Mouse (Mus musculus) limb, embryonic 15.5 days (tissue): ENCODE results near the gene Psme1. TPM values are rescaled to one million over a fixed set of nuclear protein-coding genes. Genes with fewer than 3 reads are reported as not detected.

ENCODE experiments used
- ATAC-seq: fragments of 200-750 bp; cut with Nextera tagmentation; 2 replicates; pipeline ENCODE4 v1.8.0; 2017; ENCODE audit warnings: low read depth, moderate TSS enrichment; ENCODE audit not compliant: insufficient number of reproducible peaks, low FRiP score, low TSS enrichment
- H3K27ac ChIP-seq: fragments of 300-500 bp; sonication (generic); 2 replicates; pipeline ENCODE4 v1.5.1; 2015; ENCODE audit warnings: moderate library complexity, mild to moderate bottlenecking, inconsistent platforms
- H3K27me3 ChIP-seq: fragments of 300-500 bp; sonication (generic); 2 replicates; pipeline ENCODE4 v1.6.1; 2015; ENCODE audit warnings: inconsistent platforms
- H3K36me3 ChIP-seq: fragments of 300-500 bp; sonication (generic); 2 replicates; pipeline ENCODE4 v1.6.1; 2015; ENCODE audit warnings: inconsistent platforms
- H3K4me1 ChIP-seq: fragments of 300-500 bp; sonication (generic); 2 replicates; pipeline ENCODE4 v1.6.1; 2015; ENCODE audit warnings: inconsistent platforms
- H3K4me2 ChIP-seq: fragments of 300-500 bp; sonication (generic); 2 replicates; pipeline ENCODE4 v1.6.1; 2015; ENCODE audit warnings: mild to moderate bottlenecking, inconsistent platforms
- H3K4me3 ChIP-seq: fragments of 300-500 bp; sonication (generic); 2 replicates; pipeline ENCODE4 v1.5.1; 2015; ENCODE audit warnings: mild to moderate bottlenecking, inconsistent platforms
- H3K9ac ChIP-seq: fragments of 300-500 bp; sonication (generic); 2 replicates; pipeline ENCODE4 v1.6.1; 2015; ENCODE audit warnings: inconsistent platforms
- H3K9me3 ChIP-seq: fragments of 300-500 bp; sonication (generic); 2 replicates; pipeline ENCODE4 v1.6.1; 2016; ENCODE audit warnings: inconsistent platforms
- WGBS: fragments of 180-500 bp; shearing (Covaris S2); methylation state at CpG from one replicate; pipeline ENCODE4 v1.1.7; 2015; 5-methylcytosine and 5-hydroxymethylcytosine counted together
- polyA plus RNA-seq: library from polyadenylated mRNA; unstranded; fragments of >200 nt; fragmentation: Nextera tagmentation; extraction: Ambion mirVana; gene quantifications from 2 replicates; pipeline ENCODE4 v1.2.1, GENCODE M21; 2015

Gene Psme1
- polyA plus RNA-seq, 1 experiment from 2014 or later = 141 TPM

DNA sequence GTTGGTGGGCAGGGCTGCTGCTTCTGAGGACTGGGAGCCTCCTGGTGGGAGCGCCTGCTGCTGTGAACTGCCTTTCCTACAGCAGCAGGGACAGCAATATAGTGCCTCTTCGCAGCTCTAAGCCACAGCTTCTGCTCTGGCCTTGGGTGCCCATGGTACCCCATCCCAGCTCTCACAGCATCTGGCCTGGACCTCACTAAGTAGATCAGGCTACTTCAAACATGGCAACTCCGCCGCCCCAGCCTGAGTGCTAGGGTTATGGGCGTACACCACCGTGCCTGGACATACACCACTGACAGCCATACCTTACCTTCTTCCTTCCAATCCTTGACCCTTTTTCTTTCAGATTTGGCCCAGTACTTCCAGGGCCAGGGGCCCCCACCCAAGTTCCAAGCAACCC lies 30.4 kb downstream of the Psme1 start:
- Histone ChIP-seq H3K27ac (no peak overlapping the region), H3K9me3 (no peaks in the 10 kb centered on the region), H3K36me3 (peaks cover 48% of the 10 kb centered on the region), H3K4me1 (peaks cover 15% of the 10 kb centered on the region), H3K4me3 (no peak overlapping the region), H3K27me3 (no peaks in the 10 kb centered on the region), H3K9ac (no peak overlapping the region), H3K4me2 (no peak overlapping the region)
- ATAC-seq = no peak
- 93% methylated on average over 6 of the region's 6 CpGs for WGBS

DNA sequence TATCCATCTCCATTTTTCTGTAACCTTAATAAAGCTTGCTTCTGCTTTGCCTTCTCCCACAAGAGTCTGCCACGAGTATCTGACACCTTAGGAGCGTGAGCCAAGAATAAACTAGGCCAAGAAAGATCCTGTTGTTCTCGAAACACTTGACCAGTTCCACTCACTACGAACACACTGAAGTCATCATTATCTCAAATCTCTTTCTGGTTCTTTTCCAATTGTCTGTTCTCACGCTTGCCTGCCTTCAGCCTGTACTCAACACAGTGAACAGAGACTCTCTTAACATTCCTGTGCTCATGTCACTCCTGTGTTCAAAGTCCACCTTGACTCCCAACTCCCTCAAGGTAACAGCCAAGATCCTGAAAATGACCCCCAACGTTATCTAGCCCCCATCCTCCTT lies 35.4 kb downstream of the Psme1 start:
- Histone ChIP-seq H3K36me3 (peaks cover 19% of the 10 kb centered on the region), H3K9ac (no peak overlapping the region), H3K27me3 (no peaks in the 10 kb centered on the region), H3K4me3 (no peak overlapping the region), H3K9me3 (no peaks in the 10 kb centered on the region), H3K4me2 (no peak overlapping the region), H3K27ac (no peak overlapping the region), H3K4me1 (no peaks in the 10 kb centered on the region)
- ATAC-seq = no peak
- WGBS = 57% methylated on average over 6 of the region's 6 CpGs

DNA sequence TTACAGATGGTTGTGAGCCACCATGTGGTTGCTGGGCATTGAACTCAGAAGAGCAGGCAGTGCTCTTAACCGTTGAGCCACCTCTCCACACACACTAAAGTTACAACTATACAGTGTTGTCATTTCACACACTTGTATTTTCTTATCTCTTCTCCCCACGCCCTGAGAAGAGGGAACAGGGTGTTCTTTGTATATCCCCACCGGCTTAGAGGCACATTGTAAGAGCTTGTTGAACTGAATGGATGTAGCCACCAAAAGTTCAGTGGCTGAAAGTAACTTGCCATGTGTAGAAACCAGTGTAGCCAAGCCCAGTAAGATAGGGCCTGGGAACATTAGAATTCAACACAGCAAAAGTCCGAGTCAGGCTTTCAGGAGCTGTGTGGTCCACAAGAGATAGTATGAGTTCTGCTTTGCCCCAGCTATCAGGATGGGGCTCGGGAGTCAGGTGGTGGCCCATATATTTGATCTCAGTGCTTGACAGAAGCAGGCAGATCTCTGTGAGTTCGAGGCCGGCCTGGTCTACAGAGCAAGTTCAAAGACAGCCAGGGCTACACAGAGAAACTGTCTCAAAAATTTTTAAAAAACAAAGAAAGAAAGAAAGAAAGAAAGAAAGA lies 36.7 kb downstream of the Psme1 start:
- peaks cover 6% of the 10 kb centered on the region; the same call in 1 of the 2 replicates for H3K4me1 ChIP-seq

DNA sequence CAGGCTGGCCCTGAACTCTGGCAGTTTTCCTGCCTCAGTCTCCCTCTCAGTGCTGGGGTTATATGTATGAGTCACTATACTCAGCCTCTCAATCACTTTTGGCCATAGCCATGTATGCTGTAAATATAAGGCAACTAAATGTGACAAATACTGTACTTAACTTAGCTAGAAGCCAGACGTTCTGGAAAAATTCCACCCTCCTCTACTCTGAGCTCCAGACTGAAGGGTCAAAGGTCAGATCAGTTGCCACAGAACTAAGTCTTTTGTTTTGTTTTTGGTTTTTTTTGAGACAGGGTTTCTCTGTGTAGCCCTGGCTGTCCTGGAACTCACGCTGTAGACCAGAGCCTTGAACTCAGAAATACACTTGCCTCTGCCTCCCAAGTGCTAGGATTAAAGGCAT lies 38.0 kb downstream of the Psme1 start:
- Histone ChIP-seq H3K36me3 (no peaks in the 10 kb centered on the region), H3K4me3 (no peak overlapping the region), H3K9ac (no peak overlapping the region), H3K27ac (no peak overlapping the region), H3K4me2 (no peak overlapping the region), H3K4me1 (peaks cover 6% of the 10 kb centered on the region; the same call in 1 of the 2 replicates), H3K9me3 (no peaks in the 10 kb centered on the region), H3K27me3 (no peaks in the 10 kb centered on the region)
- WGBS = 55% methylated on average over 2 of the region's 2 CpGs
- ATAC-seq = no peak

More for the DNA sequence above, 36.7 kb downstream of the Psme1 start:
- no peaks in the 10 kb centered on the region for H3K9me3 ChIP-seq
- H3K27ac ChIP-seq = no peak overlapping the region
- H3K27me3 ChIP-seq = no peaks in the 10 kb centered on the region
- H3K36me3 ChIP-seq = peaks cover 5% of the 10 kb centered on the region; the same call in 1 of the 2 replicates
- H3K4me3 ChIP-seq = no peak overlapping the region
- 76% methylated on average over 7 of the region's 7 CpGs for WGBS
- no peak overlapping the region for H3K9ac ChIP-seq
- ATAC-seq = no peak
- no peak overlapping the region for H3K4me2 ChIP-seq

DNA sequence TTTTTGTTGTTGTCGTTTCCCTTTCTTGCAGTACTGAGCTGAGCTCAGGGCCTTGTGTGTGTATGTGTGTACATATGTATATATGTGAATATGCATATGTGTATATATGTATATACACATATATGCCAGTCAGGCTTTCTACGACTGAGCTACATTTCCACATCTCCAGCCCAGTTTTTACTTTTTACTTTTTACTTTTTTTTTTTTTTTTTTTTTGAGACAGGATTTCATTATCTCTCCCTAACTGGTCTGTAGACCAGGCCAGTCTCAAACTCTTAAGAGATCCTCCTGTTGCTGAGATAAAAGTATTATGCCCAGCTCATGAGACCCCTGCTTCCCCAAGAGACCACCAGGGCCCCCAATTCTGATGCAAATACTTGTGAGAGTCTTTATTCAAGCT lies 38.9 kb downstream of the Psme1 start:
- Histone ChIP-seq H3K27me3 (no peaks in the 10 kb centered on the region), H3K9ac (no peak overlapping the region), H3K4me1 (peaks cover 6% of the 10 kb centered on the region; the same call in 1 of the 2 replicates), H3K36me3 (no peaks in the 10 kb centered on the region), H3K27ac (no peak overlapping the region), H3K4me2 (no peak overlapping the region), H3K4me3 (no peak overlapping the region), H3K9me3 (no peaks in the 10 kb centered on the region)
- no peak for ATAC-seq
- WGBS = 78% methylated on average over 2 of the region's 2 CpGs

DNA sequence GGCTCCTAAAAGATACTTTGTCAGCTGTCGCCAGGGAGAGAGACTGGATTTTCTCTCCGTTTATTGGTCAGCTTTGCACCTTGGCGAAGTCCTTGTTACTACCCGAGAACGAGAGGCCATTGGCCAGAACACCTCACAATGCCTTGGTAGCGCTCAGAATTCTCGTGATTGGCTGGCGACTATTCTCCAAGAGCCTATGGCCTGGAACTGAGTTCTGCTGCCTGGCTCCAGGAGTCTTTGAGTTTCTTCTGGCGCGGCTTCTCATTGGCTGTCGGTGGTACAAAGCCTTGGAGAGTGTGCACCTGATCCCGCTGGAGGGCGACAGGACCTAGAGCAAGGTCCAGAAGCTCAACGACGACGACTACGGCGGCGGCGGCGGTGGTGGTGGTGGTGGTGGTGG lies 39.9 kb downstream of the Psme1 start, which contains the start of gene Rec8:
Gene Rec8, plus strand, starts transcription at position 216 of the 400 bp plus-strand sequence.
- Histone ChIP-seq H3K27me3 (no peaks in the 10 kb centered on the region), H3K9me3 (no peaks in the 10 kb centered on the region), H3K27ac (no peak within 1 kb of the TSS), H3K4me2 (peak within 1 kb of the TSS; percentile 37), H3K36me3 (no peaks in the 10 kb centered on the region), H3K9ac (no peak within 1 kb of the TSS), H3K4me3 (peak within 1 kb of the TSS; percentile 20), H3K4me1 (peaks cover 6% of the 10 kb centered on the region; the same call in 1 of the 2 replicates)
- WGBS = 17% methylated on average over 21 of the region's 21 CpGs
- peak; percentile 42; the same call in 1 of the 2 replicates for ATAC-seq

DNA sequence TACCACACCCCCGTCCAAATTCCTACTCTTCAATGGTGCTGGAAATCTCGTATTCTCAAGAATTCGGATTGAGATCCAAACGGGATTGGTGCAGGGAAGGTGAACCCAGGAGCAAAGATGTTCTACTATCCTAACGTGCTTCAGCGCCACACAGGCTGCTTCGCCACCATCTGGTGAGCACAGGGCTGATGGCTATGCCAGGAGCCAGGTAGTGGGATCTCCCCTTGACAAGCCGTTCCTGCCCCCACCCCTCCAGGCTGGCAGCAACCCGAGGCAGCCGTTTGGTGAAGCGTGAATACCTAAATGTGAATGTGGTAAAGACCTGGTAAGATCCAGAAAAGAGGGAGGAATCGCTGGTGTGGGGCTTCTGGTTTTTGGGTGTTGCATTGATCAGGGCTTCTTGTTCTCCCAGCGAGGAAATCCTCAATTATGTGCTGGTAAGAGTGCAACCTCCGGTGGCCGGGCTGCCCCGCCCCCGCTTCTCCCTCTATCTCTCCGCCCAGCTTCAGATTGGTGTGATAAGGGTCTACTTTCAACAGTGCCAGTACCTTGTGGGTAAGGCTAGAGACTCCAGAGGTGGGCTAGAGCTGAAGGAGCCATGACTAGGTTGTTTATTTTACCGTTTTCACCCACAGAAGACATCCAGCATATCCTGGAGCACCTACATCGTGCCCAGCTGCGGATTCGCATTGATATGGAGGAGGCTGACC lies 40.7 kb downstream of the Psme1 start:
- no peaks in the 10 kb centered on the region for H3K27me3 ChIP-seq
- peak overlapping the region; percentile 20 for H3K4me3 ChIP-seq
- peaks cover 6% of the 10 kb centered on the region; the same call in 1 of the 2 replicates for H3K4me1 ChIP-seq
- 0 out of 2 replicates have a peak, but pooled peaks cover 5% of the 10 kb centered on the region for H3K36me3 ChIP-seq
- H3K9ac ChIP-seq = no peak overlapping the region
- 44% methylated on average over 22 of the region's 22 CpGs for WGBS
- no peak overlapping the region for H3K27ac ChIP-seq
- no peak for ATAC-seq
- no peaks in the 10 kb centered on the region for H3K9me3 ChIP-seq
- peak overlapping the region; percentile 37 for H3K4me2 ChIP-seq

DNA sequence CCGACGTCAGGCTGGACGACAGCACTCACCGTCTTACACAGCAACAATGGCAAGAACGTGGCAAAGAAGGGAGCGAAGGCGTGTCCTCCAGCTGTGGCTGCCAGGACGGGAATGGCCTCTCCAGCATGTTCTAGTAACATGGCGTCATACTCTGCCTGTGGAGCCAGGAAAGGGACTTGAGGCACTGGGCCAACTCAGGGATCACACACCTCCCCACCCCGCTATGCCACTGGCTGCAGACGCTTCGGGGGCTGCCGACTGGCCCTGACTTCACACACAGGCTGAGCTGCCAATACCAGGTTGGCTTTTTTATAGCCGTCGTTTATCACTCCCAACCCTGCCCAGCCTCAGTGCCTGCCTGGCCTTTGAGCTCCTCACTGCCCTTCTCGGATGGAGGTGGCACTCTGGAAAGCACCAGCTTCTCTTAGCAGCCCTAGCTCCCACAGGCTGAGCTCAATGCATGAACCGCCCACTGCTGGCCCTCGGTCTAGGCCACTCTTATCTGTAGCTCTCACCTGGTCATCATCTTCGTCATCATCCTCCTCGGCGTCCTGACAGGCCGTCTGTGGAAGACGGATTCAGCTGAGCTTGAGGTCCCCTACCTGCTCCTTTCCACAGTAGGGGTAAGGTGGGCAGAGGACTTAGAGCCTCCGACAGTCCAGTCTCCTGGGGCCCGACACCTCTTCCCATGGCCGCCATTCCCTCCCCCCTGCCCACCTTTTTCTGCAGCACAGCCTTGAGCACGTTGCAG lies 50.3 kb downstream of the Psme1 start:
- 80% methylated on average over 27 of the region's 27 CpGs for WGBS
- Histone ChIP-seq H3K4me3 (no peak overlapping the region), H3K27ac (no peak overlapping the region), H3K27me3 (no peaks in the 10 kb centered on the region), H3K9ac (no peak overlapping the region), H3K4me1 (no peaks in the 10 kb centered on the region), H3K36me3 (peaks cover 98% of the 10 kb centered on the region), H3K4me2 (no peak overlapping the region), H3K9me3 (no peaks in the 10 kb centered on the region)
- no peak for ATAC-seq

DNA sequence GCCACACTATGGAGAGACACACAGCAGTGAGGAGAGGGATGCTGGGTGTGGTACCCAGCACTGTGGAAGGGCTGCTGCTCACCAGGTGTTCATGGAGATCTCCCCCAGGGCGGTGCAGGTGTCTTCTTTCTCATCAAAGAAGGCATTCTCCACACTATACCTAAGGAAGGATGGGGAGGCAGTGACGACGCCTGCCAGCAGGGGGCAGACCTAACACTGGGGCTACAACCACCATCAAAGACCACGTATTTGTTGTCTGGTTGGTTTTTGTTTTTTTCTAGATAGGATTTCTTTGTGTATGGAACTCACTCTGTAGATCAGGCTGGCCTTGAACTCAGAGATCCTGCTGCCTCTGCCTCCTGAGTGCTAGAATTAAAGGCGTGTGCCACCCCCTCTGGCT lies 51.4 kb downstream of the Psme1 start:
- Histone ChIP-seq H3K27me3 (no peaks in the 10 kb centered on the region), H3K4me1 (peaks cover 6% of the 10 kb centered on the region), H3K4me2 (no peak overlapping the region), H3K27ac (no peak overlapping the region), H3K4me3 (no peak overlapping the region), H3K36me3 (peaks cover 100% of the 10 kb centered on the region), H3K9me3 (no peaks in the 10 kb centered on the region), H3K9ac (no peak overlapping the region)
- WGBS = 56% methylated on average over 5 of the region's 5 CpGs
- ATAC-seq = no peak

Other genes with a start within 250 kb of the Psme1 start
- 70.3 and 76.2 TPM in 2 replicates for gene Dhrs4, start 99.4 kb upstream of the Psme1 start, polyA plus RNA-seq
- gene Carmil3, start 87.5 kb upstream of the Psme1 start, polyA plus RNA-seq = 2.1 and 2.4 TPM in 2 replicates
- gene Cpne6, start 67.7 kb upstream of the Psme1 start, polyA plus RNA-seq = 0.36 and 0.54 TPM in 2 replicates
- not detected in 2 replicates for gene Nrl, start 53.1 kb upstream of the Psme1 start, polyA plus RNA-seq
- gene Pck2, start 37.9 kb upstream of the Psme1 start, polyA plus RNA-seq = 32.4 and 34.3 TPM in 2 replicates
- gene Dcaf11, start 18.1 kb upstream of the Psme1 start, polyA plus RNA-seq = 50.0 and 50.1 TPM in 2 replicates
- 1.3 and 1.4 TPM in 2 replicates for gene A730061H03Rik, start 17.7 kb upstream of the Psme1 start, polyA plus RNA-seq
- 17.3 and 44.6 TPM in 2 replicates for gene Fitm1, start 2.5 kb upstream of the Psme1 start, polyA plus RNA-seq
- gene Emc9, start 7.2 kb downstream of the Psme1 start, polyA plus RNA-seq = 12.6 and 16.2 TPM in 2 replicates
- gene Psme2, start 13.0 kb downstream of the Psme1 start, polyA plus RNA-seq = 239 and 241 TPM in 2 replicates
- gene Rnf31, start 13.6 kb downstream of the Psme1 start, polyA plus RNA-seq = 20.0 and 20.6 TPM in 2 replicates
- gene Irf9, start 25.4 kb downstream of the Psme1 start, polyA plus RNA-seq = 13.2 and 13.7 TPM in 2 replicates
- 3.3 TPM in 2 replicates for gene Rec8, start 39.9 kb downstream of the Psme1 start, polyA plus RNA-seq
- gene Ipo4, start 57.8 kb downstream of the Psme1 start, polyA plus RNA-seq = 107 and 125 TPM in 2 replicates
- gene Gm49378, start 59.8 kb downstream of the Psme1 start, polyA plus RNA-seq = 1.5 and 1.6 TPM in 2 replicates
- gene Tm9sf1, start 65.7 kb downstream of the Psme1 start, polyA plus RNA-seq = 115 and 124 TPM in 2 replicates
- 1.0 and 1.1 TPM in 2 replicates for gene Tssk4, start 72.1 kb downstream of the Psme1 start, polyA plus RNA-seq
- 56.0 and 58.7 TPM in 2 replicates for gene Mdp1, start 82.4 kb downstream of the Psme1 start, polyA plus RNA-seq
- gene Gmpr2, start 93.8 kb downstream of the Psme1 start, polyA plus RNA-seq = 61.0 and 61.1 TPM in 2 replicates
- 536 and 558 TPM in 2 replicates for gene Nedd8, start 94.0 kb downstream of the Psme1 start, polyA plus RNA-seq
- gene Tinf2, start 103.7 kb downstream of the Psme1 start, polyA plus RNA-seq = 31.5 and 33.3 TPM in 2 replicates
- 47.8 and 48.0 TPM in 2 replicates for gene Tgm1, start 135.8 kb downstream of the Psme1 start, polyA plus RNA-seq
- gene Rabggta, start 144.1 kb downstream of the Psme1 start, polyA plus RNA-seq = 29.4 and 31.3 TPM in 2 replicates
- gene Dhrs1, start 167.6 kb downstream of the Psme1 start, polyA plus RNA-seq = 83.3 and 93.4 TPM in 2 replicates
- 27.9 and 31.9 TPM in 2 replicates for gene Nop9, start 167.6 kb downstream of the Psme1 start, polyA plus RNA-seq
- gene Cideb, start 180.3 kb downstream of the Psme1 start, polyA plus RNA-seq = 0.58 and 0.74 TPM in 2 replicates
- 0.83 and 1.3 TPM in 2 replicates for gene Ltb4r2, start 183.3 kb downstream of the Psme1 start, polyA plus RNA-seq
- 1.2 and 1.4 TPM in 2 replicates for gene Ltb4r1, start 187.8 kb downstream of the Psme1 start, polyA plus RNA-seq
- gene Adcy4, start 206.0 kb downstream of the Psme1 start, polyA plus RNA-seq = 16.8 and 21.3 TPM in 2 replicates
- 35.0 and 37.6 TPM in 2 replicates for gene Ripk3, start 210.7 kb downstream of the Psme1 start, polyA plus RNA-seq
- gene Nfatc4, start 245.0 kb downstream of the Psme1 start, polyA plus RNA-seq = 89.3 and 95.9 TPM in 2 replicates